In the genomic region with DNA sequence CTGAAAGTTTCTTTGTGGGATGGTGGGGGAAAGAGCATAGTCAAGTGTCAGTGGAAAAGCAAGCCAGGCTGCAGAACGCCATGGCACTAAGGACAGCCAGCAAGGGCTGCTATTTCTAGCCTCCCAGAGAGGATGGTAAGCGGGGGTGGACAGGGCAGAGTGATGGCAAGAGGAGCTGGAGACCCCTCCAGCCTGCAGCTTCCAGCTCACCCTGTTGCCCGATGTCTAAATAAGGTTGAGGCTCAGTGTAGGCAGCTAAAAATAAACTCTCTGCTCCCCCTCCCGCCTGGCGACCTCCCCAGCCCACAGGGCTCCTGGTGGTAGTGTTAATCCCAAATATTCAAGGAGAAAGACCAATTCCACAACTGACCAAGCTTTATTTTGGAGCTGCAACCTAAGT, we compare ENCODE assay signal across 15 mouse cellular contexts. TPM values are rescaled to one million over a fixed set of nuclear protein-coding genes. Genes with fewer than 3 reads are reported as not detected.
DNase-seq lines count a peak whose midpoint lies in the region; ATAC-seq lines count a peak whose summit lies in the region.
"Had no signal": no experiment of that assay in that cellular context is flagged by ENCODE, and none has a peak within 500 bp of the region (broad histone marks: within the 10 kb centered on the region; RNA-seq: fewer than 3 reads in every experiment).

No protein-coding gene starts in this region.

- 0 out of 2 replicates have a peak, but pooled peaks have one; percentile 36 for ATAC-seq in lung, embryonic 16.5 days (ENCODE audit: low read depth)
- no peak for ATAC-seq in liver, embryonic 11.5 days (replicated peaks; ENCODE audit: low FRiP score)
- ATAC-seq: forebrain, embryonic 15.5 days; inflammation-experienced regulatory T-cells, adult 6 months; liver, embryonic 12.5 days; lung, postnatal 0 days had no signal

- no peaks in the 10 kb centered on the region for H3K27me3 ChIP-seq in lung, embryonic 16.5 days (ENCODE audit: control insufficient read depth, insufficient read depth, low read depth, low read length)
- H3K27me3 ChIP-seq in liver, embryonic 11.5 days (replicated peaks; ENCODE audit: control insufficient read depth, insufficient read depth, low read length), result no peaks in the 10 kb centered on the region
- H3K27me3 ChIP-seq: forebrain, embryonic 15.5 days; liver, embryonic 12.5 days had no signal

- 0 out of 2 replicates have a peak overlapping the region, but pooled peaks have one; percentile 23 for H3K27ac ChIP-seq in lung, embryonic 16.5 days (ENCODE audit: low read length)
- no peak overlapping the region for H3K27ac ChIP-seq in liver, embryonic 11.5 days (ENCODE audit: low read depth, low read length)
- H3K27ac ChIP-seq: forebrain, embryonic 15.5 days; liver, embryonic 12.5 days had no signal

- DNase-seq in lung, postnatal 25 days (ENCODE audit: low spot score), result no peak
- DNase-seq in heart, adult 9 months (ENCODE audit: low spot score in 2 of 2), result peak; percentile 49 to 54
- DNase-seq in heart, postnatal 10 days, result peak; percentile 59 to 71
- DNase-seq in left cerebral cortex, postnatal 14 days (ENCODE audit: low spot score in 2 of 2), result no peak
- no peak for DNase-seq in liver, embryonic 11.5 days (ENCODE audit: low spot score)
- no peak for DNase-seq in embryo, embryonic 11 days
- DNase-seq: cerebellum, adult 8-10 months; kidney, adult 9 months had no signal

- H3K4me1 ChIP-seq in lung, embryonic 16.5 days (replicated peaks; ENCODE audit: control insufficient read depth, insufficient read depth, low read length), result no peaks in the 10 kb centered on the region
- no peaks in the 10 kb centered on the region for H3K4me1 ChIP-seq in liver, embryonic 11.5 days (replicated peaks; ENCODE audit: control insufficient read depth, insufficient read depth, low read length)
- H3K4me1 ChIP-seq: forebrain, embryonic 15.5 days; liver, embryonic 12.5 days had no signal

- intact Hi-C loops in heart, postnatal 10 days (cut with DNase I), result loop anchor here (5.0 kb wide), 2 partner anchors 153 to 203 kb away; no protein-coding TSS in a partner anchor
- intact Hi-C loops in left cerebral cortex, postnatal 14 days (cut with DNase I), result no loop called here

- H3K9me3 ChIP-seq in lung, embryonic 16.5 days (ENCODE audit: control insufficient read depth, low read length), result no peaks in the 10 kb centered on the region
- H3K9me3 ChIP-seq in liver, embryonic 11.5 days (ENCODE audit: control insufficient read depth, low read length), result no peaks in the 10 kb centered on the region
- H3K9me3 ChIP-seq: forebrain, embryonic 15.5 days; liver, embryonic 12.5 days had no signal

- H3K36me3 ChIP-seq in lung, embryonic 16.5 days (ENCODE audit: control insufficient read depth, insufficient read depth, low read length), result no peaks in the 10 kb centered on the region
- H3K36me3 ChIP-seq in liver, embryonic 11.5 days (ENCODE audit: control insufficient read depth, insufficient read depth, low read length), result no peaks in the 10 kb centered on the region
- H3K36me3 ChIP-seq: forebrain, embryonic 15.5 days; liver, embryonic 12.5 days had no signal

- H3K9ac ChIP-seq in lung, embryonic 16.5 days (ENCODE audit: low read length), result no peak overlapping the region
- no peak overlapping the region for H3K9ac ChIP-seq in liver, embryonic 11.5 days (ENCODE audit: low read depth, low read length)
- H3K9ac ChIP-seq: forebrain, embryonic 15.5 days; liver, embryonic 12.5 days had no signal

- no peak overlapping the region for H3K4me2 ChIP-seq in lung, embryonic 16.5 days (ENCODE audit: low read depth, low read length)
- H3K4me2 ChIP-seq in liver, embryonic 11.5 days, result no peak overlapping the region
- H3K4me2 ChIP-seq: forebrain, embryonic 15.5 days; liver, embryonic 12.5 days had no signal

- H3K4me3 ChIP-seq in lung, embryonic 16.5 days (ENCODE audit: low read length), result no peak overlapping the region
- H3K4me3 ChIP-seq in liver, embryonic 11.5 days (ENCODE audit: low read depth, low read length), result no peak overlapping the region
- H3K4me3 ChIP-seq: forebrain, embryonic 15.5 days; liver, embryonic 12.5 days had no signal

- WGBS in lung, embryonic 16.5 days, result 32% methylated on average over 5 of the region's 5 CpGs
- 49% methylated on average over 5 of the region's 5 CpGs for WGBS in liver, embryonic 11.5 days

RNA-seq across cellular contexts. Expression of a gene that starts 7.5 kb away (rescaled TPM):
- polyA plus RNA-seq in lung, embryonic 16.5 days (2015; fragmentation: Nextera tagmentation; extraction: Ambion mirVana), result 3.5 and 3.8 TPM in 2 replicates
- 10 to 100 TPM in 1 of 2 experiments, 1 to 10 TPM in 1; 9.2 to 11.5 TPM for total RNA-seq in heart, postnatal 10 days (2021)
- under 1 TPM; 0.27 to 0.55 TPM for total RNA-seq in left cerebral cortex, postnatal 14 days (2021)
- 1.2 and 1.4 TPM in 2 replicates for polyA plus RNA-seq in liver, embryonic 11.5 days (2014; fragmentation: Nextera tagmentation; extraction: Ambion mirVana)
- total RNA-seq: layer of hippocampus, postnatal 14 days had no signal
- polyA plus RNA-seq: neural tube, embryonic 14.5 days had no signal

RNA-seq across cellular contexts. Expression of a gene that starts 12.5 kb away (rescaled TPM):
- 22.8 TPM in 2 replicates for polyA plus RNA-seq in lung, embryonic 16.5 days (2015; fragmentation: Nextera tagmentation; extraction: Ambion mirVana)
- 10 to 100 TPM; 12.7 to 13.5 TPM for total RNA-seq in heart, postnatal 10 days (2021)
- total RNA-seq in left cerebral cortex, postnatal 14 days (2021), result 10 to 100 TPM; 48.6 to 49.2 TPM
- 13.9 and 15.9 TPM in 2 replicates for polyA plus RNA-seq in liver, embryonic 11.5 days (2014; fragmentation: Nextera tagmentation; extraction: Ambion mirVana)

RNA-seq across cellular contexts. Expression of a gene that starts 52.2 kb away (rescaled TPM):
- polyA plus RNA-seq in lung, embryonic 16.5 days (2015; fragmentation: Nextera tagmentation; extraction: Ambion mirVana), result 406 and 415 TPM in 2 replicates
- 100 to 1,000 TPM; 319 to 333 TPM for total RNA-seq in heart, postnatal 10 days (2021)
- total RNA-seq in left cerebral cortex, postnatal 14 days (2021), result 10 to 100 TPM; 84.5 to 90.8 TPM
- 78.5 and 86.6 TPM in 2 replicates for polyA plus RNA-seq in liver, embryonic 11.5 days (2014; fragmentation: Nextera tagmentation; extraction: Ambion mirVana)

Comparison
In these comparisons a context has a peak if more than half of its experiments do, and no peak if none do; other contexts are left out.
1. DNase-seq: peak in heart, adult 9 months (2 of 2) and heart, postnatal 10 days (2 of 2); none in lung, postnatal 25 days (single experiment), left cerebral cortex, postnatal 14 days (0 of 2), liver, embryonic 11.5 days (single experiment) and embryo, embryonic 11 days (single experiment).
2. RNA of a gene that starts 7.5 kb away (total RNA-seq): 9.2 to 11.5 TPM in heart, postnatal 10 days; 0.27 to 0.55 TPM in left cerebral cortex, postnatal 14 days; every median in the first group is over 4 times any median in the second.